Mouse (Mus musculus): ENCODE measurements at regions not wholly inside any gene's neighbourhood (a gene's known extent, or its start where the extent isn't known, plus 50 kb on each side); places are given as distances from the start of the nearest gene placed in this dataset.

DNA sequence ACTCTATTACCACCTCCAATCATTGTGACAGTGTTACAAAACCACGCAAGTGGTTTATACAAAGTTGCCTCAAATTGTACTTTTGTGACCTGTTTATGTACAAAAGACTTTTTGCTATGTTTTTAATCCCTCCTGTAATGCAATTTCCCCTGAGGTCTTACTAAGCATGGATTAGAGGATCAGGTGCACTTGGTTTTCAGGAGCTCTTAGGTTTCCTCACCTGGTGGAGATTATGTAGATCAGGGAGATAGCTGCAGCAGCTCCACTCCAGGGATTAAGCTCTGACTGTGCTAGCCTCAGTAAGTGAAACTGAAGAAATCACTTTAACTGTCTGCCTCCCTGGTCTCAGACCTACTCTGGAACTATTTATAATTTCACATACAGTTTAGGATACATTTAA, 123.8 kb upstream of the Elmo1 start:
- no peak for ATAC-seq (ENCODE audit: low FRiP score)

DNA sequence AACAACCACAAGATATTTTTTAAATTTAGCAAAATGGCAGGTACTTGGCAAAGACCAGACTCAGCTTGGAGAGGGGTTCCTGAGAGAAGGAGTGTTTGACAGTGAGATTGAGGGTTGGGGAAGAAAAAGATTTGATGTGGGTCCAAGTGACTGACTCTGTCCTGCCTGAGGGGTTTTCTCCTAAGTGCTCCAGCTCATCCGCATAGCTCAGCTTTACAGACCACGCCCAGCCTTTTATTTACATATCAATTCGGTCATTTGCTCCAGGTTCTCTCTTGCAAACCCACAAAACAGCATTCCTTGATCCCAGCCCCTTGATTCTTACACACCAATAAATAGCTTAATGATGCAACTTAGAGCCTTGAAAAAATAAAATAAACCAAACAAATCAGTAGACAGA, 127.4 kb upstream of the Elmo1 start:
- DNase-seq (ENCODE audit: low spot score), result no peak
- Histone ChIP-seq H3K27me3 (ENCODE audit: insufficient read depth, low read length) (no peaks in the 10 kb centered on the region), H3K4me3 (ENCODE audit: low read depth, low read length) (no peak overlapping the region), H3K36me3 (ENCODE audit: insufficient read depth, low read length) (no peaks in the 10 kb centered on the region), H3K9ac (replicated peaks; ENCODE audit: low read length, poor library complexity, severe bottlenecking) (no peak overlapping the region), H3K27ac (ENCODE audit: low read depth, low read length) (no peak overlapping the region), H3K4me1 (ENCODE audit: insufficient read depth, low read length) (no peaks in the 10 kb centered on the region), H3K9me3 (ENCODE audit: low read length) (no peaks in the 10 kb centered on the region), H3K4me2 (ENCODE audit: low read depth, low read length, poor library complexity, severe bottlenecking) (no peak overlapping the region)
- no peak for TF ChIP-seq CTCF (IDR thresholded peaks at IDR 0.05)
- WGBS, result 68% methylated on average over 3 of the region's 3 CpGs
- no peak for ATAC-seq (ENCODE audit: low FRiP score)

More for the DNA sequence above, 123.8 kb upstream of the Elmo1 start:
- TF ChIP-seq CTCF (IDR thresholded peaks at IDR 0.05), result no peak
- H3K4me1 ChIP-seq (ENCODE audit: insufficient read depth, low read length), result no peaks in the 10 kb centered on the region
- DNase-seq (ENCODE audit: low spot score), result no peak
- H3K9ac ChIP-seq (replicated peaks; ENCODE audit: low read length, poor library complexity, severe bottlenecking), result no peak overlapping the region
- 95% methylated on average over 1 of the region's 1 CpGs for WGBS
- no peak overlapping the region for H3K4me2 ChIP-seq (ENCODE audit: low read depth, low read length, poor library complexity, severe bottlenecking)
- no peak overlapping the region for H3K27ac ChIP-seq (ENCODE audit: low read depth, low read length)
- no peaks in the 10 kb centered on the region for H3K9me3 ChIP-seq (ENCODE audit: low read length)
- no peak overlapping the region for H3K4me3 ChIP-seq (ENCODE audit: low read depth, low read length)
- no peaks in the 10 kb centered on the region for H3K36me3 ChIP-seq (ENCODE audit: insufficient read depth, low read length)
- no peaks in the 10 kb centered on the region for H3K27me3 ChIP-seq (ENCODE audit: insufficient read depth, low read length)

DNA sequence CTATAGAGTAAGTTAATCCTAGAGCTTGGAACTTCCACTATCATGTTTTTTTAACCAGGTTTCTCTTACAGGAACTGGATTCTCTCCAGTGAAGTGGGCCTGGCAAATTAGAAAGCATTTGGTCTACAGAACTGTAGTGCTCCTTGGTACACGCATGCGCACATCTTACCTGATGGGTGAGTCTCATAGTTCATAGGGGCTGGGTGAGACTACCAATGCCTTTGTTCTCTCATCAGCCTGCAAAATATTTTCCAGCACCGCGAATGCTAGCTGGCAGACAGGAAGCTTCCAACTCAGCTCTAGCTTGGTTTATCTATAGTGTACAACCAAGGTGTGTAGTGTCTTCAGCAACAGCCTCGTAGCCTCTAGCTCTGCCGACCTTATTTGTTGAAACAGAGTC, 104.7 kb upstream of the Gpr141 start:
- DNase-seq (ENCODE audit: low spot score), result no peak
- no peaks in the 10 kb centered on the region for H3K36me3 ChIP-seq (ENCODE audit: insufficient read depth, low read length)
- 94% methylated on average over 6 of the region's 6 CpGs for WGBS

DNA sequence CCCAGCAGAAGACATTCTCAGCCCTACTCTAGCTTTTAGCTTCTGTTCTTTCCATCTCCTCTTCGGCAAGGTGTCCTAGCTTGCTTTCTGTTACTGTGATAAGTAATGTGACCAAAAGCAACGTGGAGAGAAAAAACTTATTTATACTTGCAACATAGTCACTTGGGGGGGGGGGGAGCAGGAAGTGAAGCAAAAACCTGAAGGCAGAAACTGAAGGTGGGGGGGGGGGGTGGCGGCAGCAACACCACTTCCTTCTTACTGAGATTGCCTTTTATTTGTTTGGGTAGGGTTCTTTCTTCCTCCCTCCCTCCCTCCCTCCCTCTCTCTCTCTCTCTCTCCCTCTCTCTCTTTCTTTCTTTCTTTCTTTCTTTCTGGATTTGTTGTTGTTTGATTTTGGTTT, 103.8 kb upstream of the Gpr141 start:
- no peaks in the 10 kb centered on the region for H3K9me3 ChIP-seq (ENCODE audit: low read length)
- 78% methylated on average over 3 of the region's 3 CpGs for WGBS
- DNase-seq (ENCODE audit: low spot score) (no peak), ATAC-seq (ENCODE audit: low FRiP score) (no peak)
- no peaks in the 10 kb centered on the region for H3K27me3 ChIP-seq (ENCODE audit: insufficient read depth, low read length)
- H3K36me3 ChIP-seq (ENCODE audit: insufficient read depth, low read length), result no peaks in the 10 kb centered on the region
- no peaks in the 10 kb centered on the region for H3K4me1 ChIP-seq (ENCODE audit: insufficient read depth, low read length)
- H3K9ac ChIP-seq (replicated peaks; ENCODE audit: low read length, poor library complexity, severe bottlenecking), result no peak overlapping the region
- TF ChIP-seq CTCF (IDR thresholded peaks at IDR 0.05), result no peak
- H3K4me2 ChIP-seq (ENCODE audit: low read depth, low read length, poor library complexity, severe bottlenecking), result no peak overlapping the region
- H3K4me3 ChIP-seq (ENCODE audit: low read depth, low read length), result no peak overlapping the region
- H3K27ac ChIP-seq (ENCODE audit: low read depth, low read length), result no peak overlapping the region

More for the DNA sequence above, 104.7 kb upstream of the Gpr141 start:
- Histone ChIP-seq H3K4me1 (ENCODE audit: insufficient read depth, low read length) (no peaks in the 10 kb centered on the region), H3K27me3 (ENCODE audit: insufficient read depth, low read length) (no peaks in the 10 kb centered on the region), H3K9ac (replicated peaks; ENCODE audit: low read length, poor library complexity, severe bottlenecking) (no peak overlapping the region), H3K9me3 (ENCODE audit: low read length) (no peaks in the 10 kb centered on the region), H3K27ac (ENCODE audit: low read depth, low read length) (no peak overlapping the region), H3K4me3 (ENCODE audit: low read depth, low read length) (no peak overlapping the region), H3K4me2 (ENCODE audit: low read depth, low read length, poor library complexity, severe bottlenecking) (no peak overlapping the region)
- no peak for ATAC-seq (ENCODE audit: low FRiP score)
- no peak for TF ChIP-seq CTCF (IDR thresholded peaks at IDR 0.05)

- Histone ChIP-seq H3K9ac (replicated peaks; ENCODE audit: low read length, poor library complexity, severe bottlenecking) (no peak overlapping the region), H3K4me1 (ENCODE audit: insufficient read depth, low read length) (no peaks in the 10 kb centered on the region), H3K27ac (ENCODE audit: low read depth, low read length) (peak overlapping the region; percentile 26; the same call in 1 of the 2 replicates), H3K27me3 (ENCODE audit: insufficient read depth, low read length) (no peaks in the 10 kb centered on the region), H3K9me3 (ENCODE audit: low read length) (no peaks in the 10 kb centered on the region), H3K4me3 (ENCODE audit: low read depth, low read length) (no peak overlapping the region), H3K36me3 (ENCODE audit: insufficient read depth, low read length) (no peaks in the 10 kb centered on the region), H3K4me2 (ENCODE audit: low read depth, low read length, poor library complexity, severe bottlenecking) (no peak overlapping the region)
- ATAC-seq (ENCODE audit: low FRiP score) (peak; percentile 86), DNase-seq (ENCODE audit: low spot score) (peak; percentile 84)
- TF ChIP-seq CTCF (IDR thresholded peaks at IDR 0.05), result no peak
- WGBS, result 76% methylated on average over 1 of the region's 1 CpGs
Observed at GRCm38 (mm10) chr13:19921084-19921827, 97.2 kb upstream of the Gpr141 start.

DNA sequence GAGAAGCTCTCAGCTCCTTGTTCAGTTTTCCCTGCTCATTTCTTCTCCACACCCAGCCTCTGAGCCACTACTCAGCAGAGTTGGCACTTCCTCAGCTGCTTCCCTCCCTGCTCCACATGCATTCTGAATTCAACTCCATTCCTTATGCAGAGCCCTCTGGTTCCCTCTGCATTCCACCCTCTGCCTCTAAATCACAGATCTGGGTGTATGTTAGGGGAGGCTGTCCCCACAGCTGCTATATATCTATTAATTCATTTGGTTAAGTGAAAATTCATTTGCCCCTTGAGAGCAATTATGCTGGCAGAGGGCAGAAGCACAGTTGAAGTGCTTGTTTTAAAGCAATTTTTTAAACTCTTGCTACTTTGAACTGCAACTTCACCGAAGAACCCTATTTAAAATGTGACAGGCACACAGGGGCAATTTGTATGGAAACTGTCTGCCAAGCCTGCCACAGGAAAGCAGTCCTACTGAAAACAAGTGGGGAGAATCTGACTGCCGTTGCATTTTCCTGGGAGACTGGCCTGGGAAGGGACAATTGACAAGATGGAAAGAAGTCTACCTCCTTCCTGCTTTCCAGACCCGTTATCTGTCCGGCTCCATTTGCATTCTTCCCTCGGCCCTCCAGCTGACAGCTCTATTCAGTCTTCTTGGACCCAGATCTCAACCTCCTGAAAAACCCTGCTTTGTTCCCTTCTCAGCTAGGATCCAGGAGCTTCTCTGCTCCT, 88.0 kb upstream of the Gpr141 start:
- Histone ChIP-seq H3K4me3 (ENCODE audit: low read depth, low read length) (no peak overlapping the region), H3K27ac (ENCODE audit: low read depth, low read length) (peak overlapping the region; percentile 47; the same call in 1 of the 2 replicates), H3K4me1 (ENCODE audit: insufficient read depth, low read length) (no peaks in the 10 kb centered on the region), H3K27me3 (ENCODE audit: insufficient read depth, low read length) (no peaks in the 10 kb centered on the region), H3K36me3 (ENCODE audit: insufficient read depth, low read length) (no peaks in the 10 kb centered on the region), H3K4me2 (ENCODE audit: low read depth, low read length, poor library complexity, severe bottlenecking) (no peak overlapping the region), H3K9ac (replicated peaks; ENCODE audit: low read length, poor library complexity, severe bottlenecking) (no peak overlapping the region), H3K9me3 (ENCODE audit: low read length) (no peaks in the 10 kb centered on the region)
- DNase-seq (ENCODE audit: low spot score) (peak; percentile 51), ATAC-seq (ENCODE audit: low FRiP score) (peak; percentile 48; the same call in 1 of the 2 replicates)
- TF ChIP-seq CTCF (IDR thresholded peaks at IDR 0.05), result no peak
- 34% methylated on average over 5 of the region's 5 CpGs for WGBS
